Mouse (Mus musculus): ENCODE results near the gene Clcn2.

GRCm38 (mm10) chr16:20694781-20695180 is 22.8 kb downstream of the Clcn2 start:
- TF ChIP-seq EP300 (IDR thresholded peaks at IDR 0.05; ENCODE audit: low read depth in 1 of 2, low read length in 2 of 2) (no peak), CHD2 (IDR thresholded peaks at IDR 0.05; ENCODE audit: low read length) (no peak), ZNF384 (IDR thresholded peaks at IDR 0.05; ENCODE audit: low read depth, low read length) (no peak), MAZ (IDR thresholded peaks at IDR 0.05; ENCODE audit: low read depth, low read length) (no peak), CTCF (IDR thresholded peaks at IDR 0.05 in 2 of 3, conservative IDR thresholded peaks at IDR 0.05 in 1 of 3; ENCODE audit: control insufficient read depth in 1 of 3, insufficient read depth in 1 of 3, low read depth in 2 of 3, low read length in 3 of 3, poor library complexity in 1 of 3, severe bottlenecking in 1 of 3) (no peak), TAL1 (IDR thresholded peaks at IDR 0.05; ENCODE audit: low read length) (no peak), UBTF (IDR thresholded peaks at IDR 0.05; ENCODE audit: borderline replicate concordance, insufficient read depth, low read depth, low read length) (no peak), GATA1 (IDR thresholded peaks at IDR 0.05; ENCODE audit: low read depth, low read length) (no peak), MAX (IDR thresholded peaks at IDR 0.05; ENCODE audit: low read length) (no peak), USF1 (IDR thresholded peaks at IDR 0.05; ENCODE audit: low read depth, low read length) (no peak), POLR2AphosphoS5 (IDR thresholded peaks at IDR 0.05; ENCODE audit: borderline replicate concordance, low read depth, low read length) (no peak), RCOR1 (IDR thresholded peaks at IDR 0.05; ENCODE audit: low read depth, low read length) (no peak), POLR2A (IDR thresholded peaks at IDR 0.05; ENCODE audit: control insufficient read depth in 1 of 2, insufficient read depth in 1 of 2, low read depth in 1 of 2, low read length in 2 of 2, poor library complexity in 1 of 2) (no peak), RAD21 (IDR thresholded peaks at IDR 0.05; ENCODE audit: low read depth, low read length) (no peak)

All from MEL (cell line).